Mouse (Mus musculus): ENCODE measurements around the gene Ttc30a1. TPM values are rescaled to one million over a fixed set of nuclear protein-coding genes. Genes with fewer than 3 reads are reported as not detected.

The Ttc30a1 gene
- polyA plus RNA-seq (2021; fragmentation: Nextera tagmentation), result 2.8 and 3.0 TPM in 2 replicates
- long read RNA-seq, experiment 1, transcript Ttc30a1-201 (1 exons, 3,721 nt), result major isoform, 13 of 13 reads
- long read RNA-seq, experiment 1, partial matches to known transcripts, result 0 of 13 reads
- long read RNA-seq, experiment 1, other reads (novel, unspliced or antisense), result 0 of 13 reads
- long read RNA-seq, experiment 2, transcript Ttc30a1-201 (1 exons, 3,721 nt), result major isoform, 37 of 37 reads
- long read RNA-seq, experiment 2, partial matches to known transcripts, result 0 of 37 reads
- long read RNA-seq, experiment 2, other reads (novel, unspliced or antisense), result 0 of 37 reads

GRCm38 (mm10) chr2:75981440-75982081 lies at the start of gene Ttc30a1:
Gene Ttc30a1 (minus strand): TSS chr2:75981967.

GRCm38 (mm10) chr2:75977752-75978368 lies 3.9 kb downstream of the Ttc30a1 start, which contains the start of gene Ttc30a2:
Gene Ttc30a2 (minus strand): TSS chr2:75978170.

DNA sequence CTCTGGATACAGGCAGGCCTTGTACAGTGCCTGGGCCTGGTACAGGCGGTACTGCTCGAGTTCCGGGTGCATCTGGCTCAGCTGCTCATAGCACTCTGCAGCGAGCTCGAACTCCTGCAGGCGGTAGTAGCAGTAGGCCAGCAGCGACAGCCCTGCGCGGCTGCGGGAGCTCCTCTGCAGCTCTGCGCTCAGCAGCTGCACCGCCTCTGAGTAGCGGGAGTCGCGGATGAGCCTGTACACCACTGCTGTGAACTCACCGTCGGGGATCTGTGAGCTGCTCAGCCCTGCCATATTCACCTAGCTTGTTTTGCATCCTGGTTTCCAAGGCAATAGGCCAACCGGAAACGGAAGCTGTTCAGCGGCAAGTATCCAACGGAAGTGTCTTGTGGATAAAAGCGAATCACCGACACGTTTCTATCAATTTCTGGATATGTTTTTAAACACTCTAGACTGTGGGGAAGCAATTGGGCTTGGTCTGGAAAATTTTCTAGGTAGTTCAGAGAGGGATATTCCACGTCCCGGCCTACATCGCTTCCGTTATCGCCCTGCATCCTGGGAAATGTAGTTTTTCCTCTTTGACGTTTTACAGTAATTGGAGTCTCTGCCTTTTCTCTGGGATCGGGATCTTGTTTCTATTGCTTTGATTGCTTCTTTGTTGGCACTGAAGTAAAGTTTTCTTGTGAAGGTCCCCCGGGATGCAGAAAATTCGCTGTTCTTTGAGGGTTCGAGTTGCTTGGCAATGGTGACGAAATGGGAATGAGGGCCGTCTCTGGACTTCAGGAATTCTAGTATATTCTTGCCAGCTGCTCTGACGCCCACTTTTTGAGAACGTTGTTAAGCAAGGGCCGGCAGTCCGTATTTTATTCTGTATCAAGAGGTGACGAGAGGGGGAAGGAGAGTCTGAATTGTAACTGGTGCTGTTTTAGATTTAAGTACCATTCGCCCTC lies 43.4 kb downstream of the Ttc30a1 start, which contains the start of gene Ttc30b:
Gene Ttc30b (minus strand): TSS at position 469 of the 947 bp plus-strand sequence.

Other genes starting within 250 kb of the Ttc30a1 start
- 2.5 and 2.8 TPM in 2 replicates for gene Agps, start 149.8 kb downstream of the Ttc30a1 start, polyA plus RNA-seq (2021; fragmentation: Nextera tagmentation)
- 16.6 and 18.5 TPM in 2 replicates for gene Ttc30b, start 43.4 kb downstream of the Ttc30a1 start, polyA plus RNA-seq (2021; fragmentation: Nextera tagmentation)
- 0.25 TPM in 1 of 2 replicates, not detected in the other for gene Ttc30a2, start 3.8 kb downstream of the Ttc30a1 start, polyA plus RNA-seq (2021; fragmentation: Nextera tagmentation)

Measured in layer of hippocampus, adult 6 months (tissue).